Mouse (Mus musculus) testis, adult 2 months (tissue): Measurements from ENCODE around the gene Shroom3.

Source experiments
- CTCF ChIP-seq: fragments of 200-500 bp; IDR thresholded peaks from 2 replicates; pipeline ENCODE4 v1.5.1; 2012; ENCODE audit warnings: low read depth, mild to moderate bottlenecking, inconsistent platforms, low read length, moderate library complexity; ENCODE audit not compliant: control insufficient read depth, insufficient read depth, insufficient replicate concordance
- POLR2A ChIP-seq: fragments of 200-500 bp; IDR thresholded peaks from 2 replicates; pipeline ENCODE4 v1.6.1; 2012; ENCODE audit warnings: low read depth, mild to moderate bottlenecking, inconsistent platforms, low read length, moderate library complexity; ENCODE audit not compliant: control insufficient read depth

GRCm38 (mm10) chr5:92778395-92778794 is 95.2 kb downstream of the Shroom3 start:
- no peak for TF ChIP-seq POLR2A
- no peak for TF ChIP-seq CTCF
